Mouse (Mus musculus): ENCODE results near the gene Odr4.
A peak's percentile ranks its signal among the peaks of the same experiment; 100 is the strongest.

Gene Odr4

DNA sequence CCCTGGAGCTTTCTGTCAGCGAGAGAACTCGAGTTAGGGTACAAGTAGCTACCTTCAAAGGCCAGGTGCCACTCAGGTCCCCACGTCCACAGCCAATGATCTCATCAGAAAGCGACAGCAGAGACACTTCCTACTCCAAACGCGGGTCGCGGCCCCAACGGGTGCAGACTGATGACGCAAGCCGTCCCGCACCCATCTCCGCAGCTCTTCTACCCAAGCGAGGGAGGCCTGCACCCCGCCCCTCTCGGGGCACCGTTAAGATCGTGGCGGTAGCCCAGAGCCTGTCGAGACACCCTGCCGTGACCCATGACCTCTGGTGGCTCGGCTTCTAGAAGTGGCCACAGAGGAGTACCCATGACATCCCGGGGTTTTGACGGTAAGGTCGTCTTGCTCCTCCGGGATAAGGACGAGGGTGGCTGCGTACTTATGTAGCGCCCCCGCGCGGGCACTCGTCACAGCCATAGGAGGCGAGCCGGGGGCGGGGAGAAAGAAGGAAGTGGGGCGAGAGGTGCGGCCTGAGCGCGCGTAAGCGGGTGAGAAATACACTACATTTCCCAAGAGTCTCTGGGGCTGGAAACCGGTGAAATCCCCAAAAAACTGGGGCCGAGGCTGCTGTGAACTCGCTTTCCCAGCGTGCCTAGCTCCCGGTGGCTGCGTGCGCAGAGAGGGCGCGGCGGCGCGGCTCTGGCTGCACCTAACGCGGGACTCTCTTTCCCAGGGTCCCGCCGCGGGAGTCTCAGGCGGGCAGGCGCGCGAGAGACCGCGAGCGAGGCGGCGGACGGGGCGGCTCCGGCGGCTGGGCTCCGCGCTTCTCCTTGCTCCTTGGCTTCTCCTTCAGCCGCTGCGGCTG is at the start of gene Odr4, which contains the start of gene Tpr:
Odr4 (minus strand) TSS at position 443 of the 850 bp plus-strand sequence.
Tpr (plus strand) TSS at position 201 of the 850 bp plus-strand sequence.
- DNase-seq (ENCODE audit: low read depth, low spot score), result peak; percentile 99

DNA sequence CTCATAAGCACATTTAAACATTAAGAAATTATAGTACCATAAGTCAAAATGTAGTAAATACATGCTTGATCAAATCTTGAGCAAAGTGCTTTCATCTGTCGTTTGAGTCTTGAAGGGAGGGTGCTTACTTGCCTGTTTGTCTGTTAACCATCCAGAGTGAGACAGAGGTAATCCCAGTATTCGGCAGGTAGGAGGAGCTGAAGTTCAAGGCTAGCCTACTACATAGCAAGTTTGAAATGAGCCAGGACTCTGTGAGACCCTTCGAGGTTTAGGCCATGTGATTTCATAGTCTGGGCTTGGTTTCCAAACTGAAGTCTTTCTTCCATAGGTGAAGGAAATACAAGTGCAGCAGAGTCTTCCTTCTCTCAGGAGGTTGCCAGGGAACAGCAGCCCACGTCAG is 48.9 kb upstream of the Odr4 start:
- no peak for DNase-seq (ENCODE audit: low read depth, low spot score)

DNA sequence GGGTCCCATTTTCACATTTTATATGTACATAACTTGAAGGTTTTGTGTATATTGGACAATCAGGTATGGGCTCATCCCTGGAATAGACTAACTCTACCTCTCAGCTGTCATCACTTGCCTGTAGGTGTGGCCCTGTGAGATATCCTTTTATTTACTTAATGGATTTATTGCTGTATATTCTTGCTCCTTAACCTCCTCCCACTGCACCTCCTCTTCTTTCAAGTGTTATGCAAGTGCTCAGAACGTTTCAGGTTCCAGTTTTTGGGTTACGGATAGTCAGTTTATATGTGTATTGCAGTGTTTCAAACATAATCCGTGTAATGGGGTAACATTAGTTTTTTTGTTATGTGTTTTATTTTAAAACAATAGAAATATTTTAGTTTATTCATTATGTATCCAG is 45.8 kb upstream of the Odr4 start:
- no peak for DNase-seq (ENCODE audit: low read depth, low spot score)

DNA sequence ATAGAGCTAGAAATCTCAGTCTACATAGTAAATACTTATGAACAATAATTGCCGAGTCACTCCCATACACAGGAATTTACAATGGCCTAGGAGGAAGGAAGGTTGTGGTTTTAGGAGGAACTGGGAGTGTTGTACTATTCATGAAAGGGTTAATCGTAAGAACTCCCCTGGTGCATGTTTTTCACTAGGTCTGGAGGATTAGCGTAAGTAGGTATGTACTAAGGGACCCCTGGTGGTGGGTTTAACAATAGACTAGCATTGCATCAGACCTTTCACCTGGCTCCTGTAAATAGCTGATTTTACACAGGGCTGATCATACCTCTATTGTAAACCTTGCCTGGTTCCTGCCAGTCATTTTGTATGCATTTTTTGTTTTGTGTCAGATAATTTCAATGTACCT is 33.3 kb upstream of the Odr4 start:
- DNase-seq (ENCODE audit: low read depth, low spot score), result peak; percentile 18

DNA sequence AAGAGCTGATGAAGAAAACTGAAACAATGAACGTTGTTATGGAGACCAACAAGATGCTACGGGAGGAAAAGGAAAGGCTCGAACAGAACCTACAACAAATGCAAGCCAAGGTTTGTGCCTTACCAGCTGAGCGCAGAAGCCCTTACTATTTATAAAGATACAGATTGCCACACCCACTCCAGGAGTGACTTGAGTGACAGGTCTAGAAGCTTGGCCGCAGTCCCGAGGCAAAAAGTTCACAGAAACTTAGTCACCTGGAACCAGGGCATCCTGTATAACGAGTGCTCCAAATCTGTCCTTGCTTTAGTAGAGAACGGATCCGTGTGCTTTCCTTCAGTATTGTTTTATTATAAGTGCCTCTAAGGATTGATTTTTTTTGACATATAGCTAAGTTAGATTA is 32.8 kb upstream of the Odr4 start:
- no peak for DNase-seq (ENCODE audit: low read depth, low spot score)

DNA sequence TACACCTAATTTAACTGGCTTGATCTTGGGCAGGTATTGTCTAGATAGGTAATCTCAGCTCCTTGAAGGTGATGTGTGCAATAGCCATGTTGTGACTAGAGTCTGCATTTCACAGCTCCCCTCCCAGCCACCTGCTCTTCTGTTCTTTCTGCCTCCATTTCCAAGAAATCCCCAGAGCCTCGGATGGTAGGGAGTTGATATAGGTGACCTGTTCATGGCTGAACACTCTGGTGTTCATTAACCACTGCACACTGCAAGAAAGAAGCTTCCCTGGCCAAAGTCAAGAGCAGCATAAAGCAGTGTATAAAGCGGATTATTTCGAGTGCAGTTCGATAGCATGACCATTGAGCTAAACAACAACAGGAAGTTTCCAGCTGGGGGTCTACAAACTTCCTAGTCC is 25.5 kb upstream of the Odr4 start:
- DNase-seq (ENCODE audit: low read depth, low spot score), result no peak

DNA sequence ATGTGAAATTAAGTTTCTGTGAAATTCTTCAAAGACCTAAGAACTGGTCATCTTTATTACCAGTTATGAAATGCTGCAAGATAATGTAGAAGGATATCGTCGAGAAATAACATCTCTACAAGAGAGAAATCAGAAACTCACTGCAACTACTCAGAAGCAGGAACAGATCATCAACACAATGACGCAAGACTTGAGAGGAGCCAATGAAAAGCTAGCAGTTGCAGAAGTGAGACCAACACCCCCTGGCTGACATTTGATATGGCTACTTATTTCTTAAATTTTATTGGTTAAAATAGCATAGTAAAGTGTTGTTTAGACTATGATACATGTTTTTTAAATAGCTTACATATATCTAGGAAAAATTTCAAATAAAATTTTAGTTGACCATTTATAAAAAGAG is 23.1 kb upstream of the Odr4 start:
- DNase-seq (ENCODE audit: low read depth, low spot score), result no peak

DNA sequence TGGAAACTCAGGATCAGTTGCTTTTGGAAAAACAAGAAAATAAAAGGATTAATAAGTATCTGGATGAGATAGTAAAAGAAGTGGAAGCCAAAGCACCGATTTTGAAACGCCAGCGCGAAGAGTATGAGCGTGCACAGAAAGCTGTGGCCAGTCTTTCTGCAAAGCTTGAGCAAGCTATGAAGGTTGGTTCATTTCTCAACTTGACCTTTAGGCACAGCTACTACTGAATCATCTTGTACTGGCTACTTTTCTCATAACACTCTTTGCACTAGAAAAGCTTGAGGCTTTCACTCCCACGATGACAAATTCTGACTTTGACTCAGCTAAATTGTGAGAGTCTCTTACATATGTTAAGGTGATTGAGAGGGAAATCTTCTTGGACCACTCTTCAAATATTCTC is 17.1 kb upstream of the Odr4 start:
- no peak for DNase-seq (ENCODE audit: low read depth, low spot score)

DNA sequence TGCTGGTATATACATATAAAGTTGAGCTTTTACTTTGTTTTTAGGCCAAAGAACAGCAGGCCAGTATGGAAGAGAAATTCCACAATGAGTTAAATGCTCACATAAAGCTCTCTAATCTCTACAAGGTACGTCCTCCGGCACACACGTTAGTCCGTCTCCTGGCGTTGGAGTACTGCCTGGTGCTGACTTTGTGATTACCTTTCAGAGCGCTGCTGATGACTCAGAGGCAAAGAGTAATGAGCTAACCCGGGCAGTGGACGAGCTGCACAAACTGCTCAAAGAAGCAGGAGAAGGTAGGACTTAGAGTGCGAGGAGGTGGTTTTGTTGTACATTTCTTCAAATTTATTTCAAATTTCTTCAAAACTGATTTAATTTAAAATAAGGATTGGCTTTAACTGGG is 14.4 kb upstream of the Odr4 start:
- no peak for DNase-seq (ENCODE audit: low read depth, low spot score)

DNA sequence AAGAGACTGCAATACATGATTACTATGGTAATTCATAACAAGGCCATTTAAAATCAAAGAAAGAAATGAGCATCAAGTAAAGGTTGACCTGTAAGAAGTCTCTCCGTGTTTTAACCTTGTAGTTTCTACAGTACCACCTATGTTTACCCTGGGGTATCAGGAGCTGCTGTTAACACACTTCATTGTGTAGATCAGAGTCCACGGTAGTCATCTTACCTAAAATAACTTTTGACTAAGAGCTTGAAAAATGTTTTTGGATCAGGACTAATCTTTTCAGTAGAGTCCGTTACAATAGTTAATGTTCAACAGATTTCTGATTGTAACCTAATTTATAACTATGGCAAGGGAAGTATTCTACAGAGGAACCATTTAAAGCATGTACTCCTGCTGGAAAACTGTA is 11.7 kb upstream of the Odr4 start:
- DNase-seq (ENCODE audit: low read depth, low spot score), result no peak

DNA sequence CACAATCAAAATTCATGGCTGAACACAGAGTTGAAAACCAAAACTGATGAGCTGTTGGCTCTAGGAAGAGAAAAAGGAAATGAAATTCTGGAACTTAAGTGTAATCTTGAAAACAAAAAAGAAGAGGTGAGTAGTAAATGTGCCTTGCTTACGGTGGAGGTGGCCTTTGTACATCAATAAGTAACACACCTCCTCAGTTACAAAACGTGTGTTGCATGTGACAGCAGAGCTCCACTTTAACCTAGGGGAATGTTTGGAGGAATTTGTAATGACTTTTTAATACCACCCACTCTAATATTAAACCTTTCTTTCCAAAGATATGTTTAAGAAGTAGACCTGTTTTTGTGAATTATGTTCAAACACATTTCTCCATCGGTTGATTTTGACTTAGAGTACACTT is 11.0 kb upstream of the Odr4 start:
- no peak for DNase-seq (ENCODE audit: low read depth, low spot score)

DNA sequence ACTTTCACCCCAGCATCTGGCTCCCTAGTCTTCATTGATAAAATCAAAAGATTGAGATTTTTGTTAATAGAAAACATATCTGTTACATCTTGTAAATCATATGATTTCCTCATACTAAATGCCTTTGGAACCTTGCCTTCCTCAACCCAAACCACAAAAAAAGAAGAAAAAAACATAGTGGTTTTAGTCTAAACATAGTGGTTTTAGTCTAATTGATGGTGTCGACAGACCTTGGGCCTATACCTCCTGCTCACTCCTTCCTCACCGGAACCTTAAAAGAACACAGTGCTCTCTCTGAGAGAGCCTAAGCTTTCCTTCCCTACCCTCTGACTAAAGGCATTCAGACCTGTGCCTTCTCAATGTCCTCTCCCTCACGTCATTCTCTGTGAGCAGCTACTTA is 3.1 kb upstream of the Odr4 start:
- no peak for DNase-seq (ENCODE audit: low read depth, low spot score)

DNA sequence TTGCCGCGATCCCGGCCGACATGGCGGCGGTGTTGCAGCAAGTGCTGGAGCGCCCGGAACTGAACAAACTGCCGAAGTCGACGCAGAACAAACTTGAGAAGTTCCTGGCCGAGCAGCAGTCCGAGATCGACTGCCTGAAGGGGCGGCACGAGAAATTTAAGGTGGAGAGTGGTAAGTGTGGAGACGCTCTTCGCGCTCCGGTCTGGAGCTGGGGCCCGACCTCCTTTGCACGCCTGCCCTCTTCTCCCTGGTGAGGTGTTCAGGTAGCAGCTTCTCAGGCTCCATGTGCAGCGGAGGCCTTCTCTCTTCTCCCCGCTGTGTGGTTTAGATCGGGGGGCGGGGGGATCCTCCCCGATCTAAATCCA is 590 bp upstream of the Odr4 start:
- no peak for DNase-seq (ENCODE audit: low read depth, low spot score)

DNA sequence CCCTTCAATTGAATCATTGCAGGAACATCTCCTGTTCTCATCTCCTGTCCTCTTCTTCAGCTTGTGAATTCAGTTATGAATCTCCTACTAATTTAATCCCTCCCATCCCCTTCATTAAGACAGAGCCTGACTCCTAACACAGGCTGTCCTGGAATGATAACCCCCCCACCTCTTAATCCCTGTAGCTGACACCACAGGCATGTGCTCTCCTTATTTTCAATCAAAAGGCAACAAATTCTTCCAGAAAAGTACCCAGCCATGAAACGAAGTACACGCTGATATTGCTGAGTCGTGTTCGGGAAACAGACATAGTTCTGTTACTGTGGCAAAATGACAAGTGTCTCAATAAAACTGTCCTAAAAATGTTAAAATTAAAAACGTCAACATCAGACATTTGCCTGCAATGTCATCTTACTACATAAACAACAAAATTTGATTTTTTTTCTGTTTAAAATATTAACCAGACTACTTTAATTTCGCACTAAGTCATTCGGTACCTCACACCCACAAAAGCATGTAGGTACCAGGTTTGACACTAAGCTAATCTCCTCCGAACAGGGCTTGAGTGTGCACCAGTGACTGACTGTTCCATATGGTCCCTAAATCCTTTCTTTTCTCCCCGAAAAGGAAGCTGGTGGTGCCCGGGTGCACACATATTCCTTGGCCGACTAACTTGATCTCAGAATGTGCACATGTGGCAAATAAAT is 796 bp downstream of the Odr4 start:
- DNase-seq (ENCODE audit: low read depth, low spot score), result peak; percentile 16

DNA sequence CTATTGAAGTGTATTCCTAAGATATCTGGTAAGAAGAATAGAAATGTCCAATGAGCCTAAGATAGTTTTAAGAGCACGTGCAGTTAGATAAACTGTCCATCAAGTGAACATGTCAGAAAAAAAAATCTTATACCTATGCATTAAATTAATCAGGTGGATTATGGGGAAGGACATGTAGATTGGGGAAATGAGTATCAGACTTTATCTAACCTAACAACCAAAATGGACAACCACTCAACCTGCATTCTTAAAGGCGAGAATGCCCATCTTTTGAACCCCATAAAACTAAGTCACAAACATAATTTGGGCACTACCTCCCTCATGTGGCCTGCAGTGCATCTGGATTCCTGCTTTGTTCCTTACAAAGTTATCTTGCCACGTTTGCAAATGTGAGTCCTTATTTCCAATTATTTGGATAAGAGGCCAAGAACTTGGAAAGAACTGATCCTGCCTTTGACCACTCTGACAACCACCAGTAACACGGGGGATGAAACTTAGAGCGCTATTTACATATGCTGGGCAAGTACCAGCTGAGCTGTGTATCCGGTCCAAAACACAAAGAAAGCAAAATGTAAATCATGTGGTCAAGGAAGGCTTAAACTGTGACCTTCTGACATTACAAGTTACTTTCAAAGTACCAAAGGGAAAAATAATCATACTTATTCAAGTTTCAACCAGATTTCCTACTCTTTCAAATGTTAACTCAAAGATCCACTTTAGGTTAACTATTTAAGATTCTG is 3.3 kb downstream of the Odr4 start:
- peak; percentile 74 for DNase-seq (ENCODE audit: low read depth, low spot score)

DNA sequence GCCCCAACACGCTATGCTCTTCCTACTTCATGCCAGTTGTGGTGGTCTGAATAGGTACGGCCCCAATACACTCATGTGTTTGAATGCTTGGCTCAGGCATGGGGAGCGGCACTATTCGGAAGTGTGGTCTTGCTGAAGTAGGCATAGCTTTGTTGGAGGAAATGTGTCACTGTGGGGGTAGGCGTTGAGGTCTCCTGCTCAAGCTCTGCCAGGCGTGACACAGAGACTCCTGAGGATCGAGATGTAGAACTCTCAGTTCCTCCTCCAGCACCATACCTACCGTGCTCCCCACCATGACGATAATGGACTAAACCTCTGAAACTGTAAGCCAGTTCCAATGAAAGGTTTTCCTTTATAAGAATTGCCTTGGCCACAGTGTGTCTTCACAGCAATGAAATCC is 5.3 kb downstream of the Odr4 start:
- peak; percentile 82 for DNase-seq (ENCODE audit: low read depth, low spot score)

DNA sequence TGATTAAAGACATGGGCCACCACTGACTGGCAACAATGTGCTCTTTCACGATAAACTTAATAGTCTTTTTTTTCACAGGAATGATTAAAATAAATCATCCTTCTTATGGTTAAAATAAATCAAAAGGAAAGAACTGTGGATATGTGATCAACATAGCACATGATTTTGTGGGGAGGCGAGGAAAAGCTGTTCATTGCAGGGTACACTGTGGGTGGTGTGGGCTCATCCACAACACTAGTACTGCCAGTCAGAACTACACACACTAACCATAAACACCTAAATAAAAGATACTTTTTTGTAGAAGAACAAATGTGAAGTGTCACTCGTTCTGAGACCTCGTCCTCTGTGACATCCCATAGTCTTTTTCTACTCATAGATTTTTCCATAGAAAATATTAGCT is 8.7 kb downstream of the Odr4 start:
- no peak for DNase-seq (ENCODE audit: low read depth, low spot score)

DNA sequence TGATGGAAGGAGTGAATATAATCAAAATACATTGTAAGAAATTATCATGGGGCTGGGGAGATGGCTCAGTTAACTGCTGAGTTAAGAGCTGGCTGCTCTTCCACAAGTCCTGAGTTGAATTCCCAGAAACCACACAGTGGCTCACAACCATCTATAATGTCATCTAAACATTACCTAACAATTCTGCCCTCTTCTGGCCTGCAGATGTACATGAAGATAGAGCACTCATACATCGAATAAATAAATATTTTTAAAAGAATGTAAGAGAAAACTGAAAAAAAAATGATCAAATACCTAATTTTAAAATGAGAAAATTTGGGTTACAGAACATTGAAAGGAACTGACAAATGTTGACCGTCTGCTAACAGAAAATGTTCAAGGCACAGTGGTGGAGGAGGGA is 18.6 kb downstream of the Odr4 start:
- DNase-seq (ENCODE audit: low read depth, low spot score), result no peak

DNA sequence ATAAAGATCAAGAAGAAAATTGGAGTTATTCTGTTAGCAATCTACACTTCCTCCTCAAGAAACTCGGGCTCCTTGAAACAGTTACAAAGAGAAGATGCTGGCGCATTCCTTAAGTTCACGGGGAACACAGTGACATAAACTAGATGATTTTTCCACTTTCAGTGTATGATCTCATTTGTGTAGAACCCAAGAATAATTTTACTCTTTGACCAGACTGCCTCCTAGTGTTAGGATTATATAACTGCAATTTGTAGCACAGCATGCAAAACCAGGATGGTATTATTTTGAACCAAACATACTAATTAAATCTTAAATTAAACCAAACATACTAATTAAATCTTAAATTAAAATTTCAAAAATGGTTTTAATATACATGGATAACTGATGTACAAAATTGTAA is 20.0 kb downstream of the Odr4 start:
- peak; percentile 35 for DNase-seq (ENCODE audit: low read depth, low spot score)

DNA sequence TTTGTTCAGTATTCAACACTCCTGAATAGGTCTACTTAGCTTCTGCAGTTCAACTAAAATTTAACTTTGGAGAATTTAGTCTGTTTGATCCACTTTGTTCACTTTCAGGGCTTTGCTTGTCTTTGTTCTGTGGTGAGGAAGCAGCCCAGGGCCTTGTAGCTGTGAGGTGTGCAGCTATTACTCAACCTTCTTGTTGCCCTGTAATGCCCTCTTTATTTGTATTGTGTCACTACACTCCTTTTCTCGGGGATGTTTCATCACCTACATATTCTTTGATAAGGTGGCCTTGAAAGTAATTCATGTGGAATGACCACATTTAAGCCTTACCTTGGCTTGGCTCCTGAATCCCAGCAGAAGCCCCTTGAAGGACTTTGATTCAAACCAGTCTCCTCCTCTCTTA is 32.0 kb downstream of the Odr4 start:
- DNase-seq (ENCODE audit: low read depth, low spot score), result no peak

DNA sequence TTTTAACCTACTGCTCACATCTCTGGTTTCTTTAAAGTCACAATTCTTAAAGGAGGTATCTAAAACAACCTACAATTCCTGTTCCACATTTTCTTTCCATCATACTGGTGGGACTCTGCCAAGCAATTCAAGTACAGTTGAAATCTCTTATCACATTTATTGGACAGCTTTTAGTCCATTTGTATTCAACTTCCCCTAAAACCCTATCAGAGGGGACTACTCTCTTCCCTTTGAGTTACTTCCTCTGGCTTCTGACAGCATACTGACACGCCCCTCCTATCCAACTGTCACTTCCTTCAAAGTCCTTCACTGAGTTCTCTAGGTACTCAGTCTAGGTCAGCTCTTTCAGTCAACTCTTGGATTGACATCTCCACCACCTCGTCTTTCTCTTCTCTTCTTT is 57.8 kb downstream of the Odr4 start:
- DNase-seq (ENCODE audit: low read depth, low spot score), result no peak

DNA sequence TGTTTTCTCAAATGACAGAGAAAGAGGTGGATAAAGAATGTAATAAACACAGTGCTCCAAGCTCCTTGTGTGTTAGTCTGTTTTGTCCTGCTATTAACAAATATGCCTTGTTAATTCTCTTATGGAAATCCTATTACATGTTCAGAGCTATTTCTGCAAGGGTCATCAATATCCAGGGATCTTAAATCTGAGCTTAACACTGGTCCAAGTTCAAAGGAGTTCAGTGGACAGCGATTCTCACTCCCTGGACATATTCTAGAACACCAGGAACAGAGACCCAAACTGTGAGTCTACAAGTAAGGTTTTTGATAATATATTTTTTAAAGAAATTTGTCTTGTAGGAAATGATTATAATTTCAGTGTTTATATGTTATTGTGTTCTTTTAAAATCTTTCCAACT is 73.7 kb downstream of the Odr4 start, which contains the start of gene Pdc:
Pdc (plus strand) TSS at position 213 of the 400 bp plus-strand sequence.
- no peak for DNase-seq (ENCODE audit: low read depth, low spot score)
